Mouse (Mus musculus): ENCODE results near the gene Rph3a. TPM values are rescaled to one million over a fixed set of nuclear protein-coding genes. Genes with fewer than 3 reads are reported as not detected.

Gene Rph3a
- total and polyA plus RNA-seq, 3 experiments, result not detected

GRCm38 (mm10) chr5:121019505-121019904 lies 9.6 kb upstream of the Rph3a start:
- no peaks in the 10 kb centered on the region for H3K36me3 ChIP-seq (replicated peaks in 1 of 2; ENCODE audit: control insufficient read depth in 1 of 2, insufficient read depth in 1 of 2, low read length in 1 of 2)
- no peaks in the 10 kb centered on the region for H3K79me2 ChIP-seq (replicated peaks; ENCODE audit: control insufficient read depth, extremely low read depth, insufficient read depth, poor library complexity, severe bottlenecking)
- in situ Hi-C loops (cut with MboI; ENCODE audit: low pct_ligation_motif_present, low pct_unique_long_range_greater_than_20kb, low sequenced_read_pairs) (no loop called here), dilution Hi-C loops (cut with MboI; ENCODE audit: extremely low pct_ligation_motif_present, extremely low pct_unique_long_range_greater_than_20kb, low sequenced_read_pairs) (no loop called here)
- peaks cover 7 to 10% of the 10 kb centered on the region in 2 experiments for H3K4me1 ChIP-seq (ENCODE audit: control insufficient read depth in 1 of 2, insufficient read depth in 2 of 2)
- H3K4me3 ChIP-seq (replicated peaks in 1 of 3; ENCODE audit: low read depth in 2 of 3, low read length in 2 of 3, poor library complexity in 1 of 3), result no peak overlapping the region
- no peak overlapping the region for H3K4me2 ChIP-seq (ENCODE audit: insufficient read depth, low read depth, poor library complexity, severe bottlenecking)
- no peak overlapping the region for H3K9ac ChIP-seq (ENCODE audit: insufficient read depth, low read depth)
- no peak overlapping the region for H3K27ac ChIP-seq (ENCODE audit: insufficient read depth, low read depth)
- no peaks in the 10 kb centered on the region for H3K9me3 ChIP-seq (replicated peaks; ENCODE audit: low read length)
- TF ChIP-seq MAX (IDR thresholded peaks at IDR 0.05; ENCODE audit: low read length) (no peak), POLR2A (IDR thresholded peaks at IDR 0.05; ENCODE audit: low read depth, low read length) (no peak), UBTF (IDR thresholded peaks at IDR 0.05; ENCODE audit: low read depth, low read length) (no peak), NRF1 (IDR thresholded peaks at IDR 0.05; ENCODE audit: low read depth, low read length) (no peak), KAT2A (IDR thresholded peaks at IDR 0.05; ENCODE audit: insufficient replicate concordance, low read length) (no peak), E2F4 (IDR thresholded peaks at IDR 0.05; ENCODE audit: insufficient replicate concordance, low read depth, low read length) (no peak), MYC (IDR thresholded peaks at IDR 0.05; ENCODE audit: low read depth, low read length) (no peak), CTCF (conservative IDR thresholded peaks at IDR 0.05 in 1 of 2, IDR thresholded peaks at IDR 0.05 in 1 of 2; ENCODE audit: low read depth in 2 of 2, low read length in 2 of 2) (no peak), EP300 (IDR thresholded peaks at IDR 0.05; ENCODE audit: low read length) (no peak), CHD2 (IDR thresholded peaks at IDR 0.05; ENCODE audit: low read length) (no peak), ZKSCAN1 (IDR thresholded peaks at IDR 0.05; ENCODE audit: borderline replicate concordance, low read depth, low read length) (no peak), SIN3A (IDR thresholded peaks at IDR 0.05; ENCODE audit: low read length) (no peak), SMC3 (IDR thresholded peaks at IDR 0.05; ENCODE audit: low read depth, low read length) (no peak), IRF4 (IDR thresholded peaks at IDR 0.05; ENCODE audit: low read depth, low read length) (no peak), PAX5 (IDR thresholded peaks at IDR 0.05; ENCODE audit: low read length) (no peak), ELF1 (IDR thresholded peaks at IDR 0.05; ENCODE audit: low read depth, low read length) (no peak), NELFE (IDR thresholded peaks at IDR 0.05; ENCODE audit: low read depth, low read length) (no peak), GABPA (IDR thresholded peaks at IDR 0.05; ENCODE audit: insufficient replicate concordance, low read depth, low read length) (no peak), JUN (IDR thresholded peaks at IDR 0.05; ENCODE audit: insufficient read depth, low read depth, low read length) (no peak), MAFK (IDR thresholded peaks at IDR 0.05; ENCODE audit: insufficient replicate concordance, low read length) (no peak)
- no peak for DNase-seq (ENCODE audit: extremely low read depth)
- H3K27me3 ChIP-seq (replicated peaks), result peaks cover 87% of the 10 kb centered on the region

- peaks cover 5 to 10% of the 10 kb centered on the region in 2 experiments for H3K4me1 ChIP-seq (ENCODE audit: control insufficient read depth in 1 of 2, insufficient read depth in 2 of 2)
- no peaks in the 10 kb centered on the region for H3K9me3 ChIP-seq (replicated peaks; ENCODE audit: low read length)
- peaks cover 83% of the 10 kb centered on the region for H3K27me3 ChIP-seq (replicated peaks)
- no peak overlapping the region for H3K9ac ChIP-seq (ENCODE audit: insufficient read depth, low read depth)
- H3K4me3 ChIP-seq (replicated peaks in 1 of 3; ENCODE audit: low read depth in 2 of 3, low read length in 2 of 3, poor library complexity in 1 of 3), result no peak overlapping the region
- no peaks in the 10 kb centered on the region for H3K79me2 ChIP-seq (replicated peaks; ENCODE audit: control insufficient read depth, extremely low read depth, insufficient read depth, poor library complexity, severe bottlenecking)
- no peak for DNase-seq (ENCODE audit: extremely low read depth)
- in situ Hi-C loops (cut with MboI; ENCODE audit: low pct_ligation_motif_present, low pct_unique_long_range_greater_than_20kb, low sequenced_read_pairs) (no loop called here), dilution Hi-C loops (cut with MboI; ENCODE audit: extremely low pct_ligation_motif_present, extremely low pct_unique_long_range_greater_than_20kb, low sequenced_read_pairs) (no loop called here)
- H3K4me2 ChIP-seq (ENCODE audit: insufficient read depth, low read depth, poor library complexity, severe bottlenecking), result no peak overlapping the region
- no peaks in the 10 kb centered on the region for H3K36me3 ChIP-seq (replicated peaks in 1 of 2; ENCODE audit: control insufficient read depth in 1 of 2, insufficient read depth in 1 of 2, low read length in 1 of 2)
- TF ChIP-seq KAT2A (IDR thresholded peaks at IDR 0.05; ENCODE audit: insufficient replicate concordance, low read length) (no peak), NELFE (IDR thresholded peaks at IDR 0.05; ENCODE audit: low read depth, low read length) (no peak), CTCF (conservative IDR thresholded peaks at IDR 0.05 in 1 of 2, IDR thresholded peaks at IDR 0.05 in 1 of 2; ENCODE audit: low read depth in 2 of 2, low read length in 2 of 2) (no peak), MYC (IDR thresholded peaks at IDR 0.05; ENCODE audit: low read depth, low read length) (no peak), MAZ (IDR thresholded peaks at IDR 0.05; ENCODE audit: low read depth, low read length) (no peak), NRF1 (IDR thresholded peaks at IDR 0.05; ENCODE audit: low read depth, low read length) (no peak), TBP (conservative IDR thresholded peaks at IDR 0.05; ENCODE audit: low read depth, low read length) (no peak)
- no peak overlapping the region for H3K27ac ChIP-seq (ENCODE audit: insufficient read depth, low read depth)
Observed at GRCm38 (mm10) chr5:121017699-121018098, 7.8 kb upstream of the Rph3a start.

All from CH12.LX (cell line).